Mouse (Mus musculus): ENCODE results near the gene B2m.
"Not testable (repeated sequence)": the region's sequence is repeated elsewhere in the genome, so short reads cannot be mapped to it uniquely, and the experiment has no call there.

The B2m gene

GRCm38 (mm10) chr2:122147508-122148241, at the start of gene B2m:
TSS of gene B2m (plus strand) at chr2:122147686.
- DNase-seq (ENCODE audit: low spot score), result peak; percentile 86

GRCm38 (mm10) chr2:122097686-122098085, 49.8 kb upstream of the B2m start:
- DNase-seq (ENCODE audit: low spot score), result not testable (repeated sequence)

- DNase-seq (ENCODE audit: low spot score), result no peak
Measured at GRCm38 (mm10) chr2:122102070-122102469, 45.4 kb upstream of the B2m start.

- no peak for DNase-seq (ENCODE audit: low spot score)
Measured at GRCm38 (mm10) chr2:122108101-122108500, 39.4 kb upstream of the B2m start.

- no peak for DNase-seq (ENCODE audit: low spot score)
Measured at GRCm38 (mm10) chr2:122109714-122110113, 37.8 kb upstream of the B2m start.

- DNase-seq (ENCODE audit: low spot score), result no peak
Measured at GRCm38 (mm10) chr2:122116888-122117287, 30.6 kb upstream of the B2m start.

- peak; percentile 96 for DNase-seq (ENCODE audit: low spot score)
Measured at GRCm38 (mm10) chr2:122117961-122118958, 29.2 kb upstream of the B2m start, which contains the start of gene Spg11. TSS of gene Spg11 (minus strand) at chr2:122118386.

- no peak for DNase-seq (ENCODE audit: low spot score)
Measured at GRCm38 (mm10) chr2:122125680-122126572, 21.6 kb upstream of the B2m start.

GRCm38 (mm10) chr2:122126765-122127347, 20.6 kb upstream of the B2m start:
- no peak for DNase-seq (ENCODE audit: low spot score)

- DNase-seq (ENCODE audit: low spot score), result no peak
Measured at GRCm38 (mm10) chr2:122127635-122128034, 19.9 kb upstream of the B2m start.

- no peak for DNase-seq (ENCODE audit: low spot score)
Measured at GRCm38 (mm10) chr2:122132078-122132477, 15.4 kb upstream of the B2m start.

GRCm38 (mm10) chr2:122132618-122133017, 14.9 kb upstream of the B2m start:
- DNase-seq (ENCODE audit: low spot score), result no peak

- no peak for DNase-seq (ENCODE audit: low spot score)
Measured at GRCm38 (mm10) chr2:122137839-122138465, 9.5 kb upstream of the B2m start.

- no peak for DNase-seq (ENCODE audit: low spot score)
Measured at GRCm38 (mm10) chr2:122140815-122141214, 6.7 kb upstream of the B2m start.

GRCm38 (mm10) chr2:122141332-122141967, 6.0 kb upstream of the B2m start:
- DNase-seq (ENCODE audit: low spot score), result no peak

- DNase-seq (ENCODE audit: low spot score), result no peak
Measured at GRCm38 (mm10) chr2:122143111-122143510, 4.4 kb upstream of the B2m start.

- DNase-seq (ENCODE audit: low spot score), result no peak
Measured at GRCm38 (mm10) chr2:122145756-122146155, 1.7 kb upstream of the B2m start.

GRCm38 (mm10) chr2:122146687-122147086, 799 bp upstream of the B2m start:
- DNase-seq (ENCODE audit: low spot score), result no peak

- DNase-seq (ENCODE audit: low spot score), result peak; percentile 37
Measured at GRCm38 (mm10) chr2:122148242-122148917, 894 bp downstream of the B2m start.

GRCm38 (mm10) chr2:122149316-122149715, 1.8 kb downstream of the B2m start:
- no peak for DNase-seq (ENCODE audit: low spot score)

All from ovary, adult 18-20 months (tissue).